Mouse (Mus musculus) olfactory bulb, adult 2 months (tissue): ENCODE measurements around the gene Adra2a. TPM values are rescaled to one million over a fixed set of nuclear protein-coding genes. Genes with fewer than 3 reads are reported as not detected.

Experiments
- H3K27ac ChIP-seq: fragments of 200-500 bp; 2 replicates; pipeline ENCODE4 v1.5.1; 2012; ENCODE audit warnings: low read depth, low read length; ENCODE audit not compliant: insufficient read depth
- H3K4me1 ChIP-seq: fragments of 200-500 bp; 2 replicates; pipeline ENCODE4 v1.6.1; 2012; ENCODE audit warnings: low read length; ENCODE audit not compliant: control insufficient read depth, insufficient read depth
- H3K4me3 ChIP-seq: fragments of 200-500 bp; 2 replicates; pipeline ENCODE4 v1.5.1; 2012; ENCODE audit warnings: mild to moderate bottlenecking, low read depth, low read length, moderate library complexity; ENCODE audit not compliant: insufficient read depth
- CTCF ChIP-seq: fragments of 200-500 bp; IDR thresholded peaks from 2 replicates; pipeline ENCODE4 v1.5.1; 2012; ENCODE audit warnings: low read depth, mild to moderate bottlenecking, low read length, moderate library complexity; ENCODE audit not compliant: insufficient read depth
- POLR2A ChIP-seq: fragments of 200-500 bp; IDR thresholded peaks from 2 replicates; pipeline ENCODE4 v1.6.1; 2012; ENCODE audit warnings: mild to moderate bottlenecking, low read depth, low read length, moderate library complexity; ENCODE audit not compliant: insufficient read depth
- WGBS: fragments of 180-500 bp; shearing (Covaris S2); methylation state at CpG from one replicate; pipeline ENCODE4 v1.1.7; 2018; 5-methylcytosine and 5-hydroxymethylcytosine counted together
- polyA plus RNA-seq: library from polyadenylated mRNA; stranded (reverse); fragments of >200 nt; gene quantifications from 2 replicates; pipeline ENCODE4 v1.2.4, GENCODE M21; 2012; ENCODE audit warnings: low replicate concordance; ENCODE audit not compliant: missing spikeins, insufficient read depth, insufficient read length

The Adra2a gene
- polyA plus RNA-seq, 1 experiment: not detected

GRCm38 (mm10) chr19:54072233-54072800 lies 28.4 kb downstream of the Adra2a start:
- no peak for TF ChIP-seq POLR2A
- no peak for TF ChIP-seq CTCF
- WGBS: 79% methylated on average over 5 of the region's 5 CpGs
- Histone ChIP-seq H3K4me3 (no peak overlapping the region), H3K4me1 (peaks cover 3% of the 10 kb centered on the region), H3K27ac (no peak overlapping the region)

GRCm38 (mm10) chr19:54076362-54077349 lies 32.7 kb downstream of the Adra2a start:
- Histone ChIP-seq H3K27ac (no peak overlapping the region), H3K4me3 (no peak overlapping the region), H3K4me1 (peaks cover 3% of the 10 kb centered on the region)
- 22% methylated on average over 10 of the region's 10 CpGs for WGBS
- TF ChIP-seq CTCF (no peak), POLR2A (no peak)

GRCm38 (mm10) chr19:54081303-54081702 lies 37.4 kb downstream of the Adra2a start:
- Histone ChIP-seq H3K4me3 (no peak overlapping the region), H3K4me1 (peaks cover under 1% of the 10 kb centered on the region), H3K27ac (no peak overlapping the region)
- 90% methylated on average over 9 of the region's 9 CpGs for WGBS
- no peak for TF ChIP-seq CTCF
- no peak for TF ChIP-seq POLR2A

DNA sequence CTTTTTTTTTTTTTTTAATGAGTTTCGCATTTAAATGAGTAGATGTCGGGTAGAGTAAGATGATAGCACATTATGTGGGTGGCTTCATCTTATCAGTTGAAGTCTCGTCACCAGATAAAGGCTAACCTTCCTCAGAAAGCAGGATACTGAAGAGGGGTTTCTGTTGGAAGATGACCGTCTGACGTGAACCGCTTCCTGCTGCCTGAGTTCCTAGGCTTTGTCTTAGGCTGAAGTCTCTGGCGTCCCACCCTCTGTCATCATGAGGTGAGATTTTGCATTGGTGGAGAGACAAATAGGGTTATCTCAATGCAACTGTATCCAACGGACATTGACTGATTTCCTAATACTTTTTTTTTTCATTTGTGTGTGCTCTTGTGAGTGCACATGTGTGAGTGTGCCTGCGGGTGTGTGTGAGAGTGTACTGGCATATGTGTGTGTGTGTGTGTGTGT lies 37.8 kb downstream of the Adra2a start:
- Histone ChIP-seq H3K27ac (no peak overlapping the region), H3K4me1 (no peaks in the 10 kb centered on the region), H3K4me3 (no peak overlapping the region)
- 93% methylated on average over 9 of the region's 9 CpGs for WGBS
- TF ChIP-seq POLR2A (no peak), CTCF (no peak)

DNA sequence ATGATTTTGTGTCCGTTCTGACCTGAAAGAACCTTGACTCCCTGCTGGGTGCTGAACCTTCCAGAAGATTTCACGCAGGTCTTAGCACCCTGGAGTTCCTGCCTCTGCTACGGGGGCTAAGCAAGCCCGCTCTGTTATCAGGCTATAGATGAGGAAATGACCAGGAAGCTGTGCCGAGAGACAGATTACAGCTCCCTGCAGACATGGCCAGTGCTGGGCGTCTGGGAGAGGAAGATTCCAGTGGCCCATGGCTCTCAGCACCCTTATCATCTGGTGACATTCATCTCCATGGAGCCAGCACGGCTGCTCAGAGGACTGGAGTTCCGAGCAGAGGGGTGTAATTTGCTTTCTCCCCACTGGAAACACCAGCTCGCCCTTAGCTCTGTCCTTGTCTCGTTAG lies 43.4 kb downstream of the Adra2a start:
- 74% methylated on average over 10 of the region's 10 CpGs for WGBS
- no peak overlapping the region for H3K4me3 ChIP-seq
- H3K4me1 ChIP-seq: no peaks in the 10 kb centered on the region
- TF ChIP-seq POLR2A (no peak), CTCF (no peak)
- no peak overlapping the region for H3K27ac ChIP-seq

- no peak overlapping the region for H3K4me3 ChIP-seq
- no peak for TF ChIP-seq CTCF
- TF ChIP-seq POLR2A: no peak
- H3K4me1 ChIP-seq: peaks cover 14% of the 10 kb centered on the region
- no peak overlapping the region for H3K27ac ChIP-seq
- 82% methylated on average over 3 of the region's 3 CpGs for WGBS
Observed at GRCm38 (mm10) chr19:54093599-54093998, 49.6 kb downstream of the Adra2a start.

DNA sequence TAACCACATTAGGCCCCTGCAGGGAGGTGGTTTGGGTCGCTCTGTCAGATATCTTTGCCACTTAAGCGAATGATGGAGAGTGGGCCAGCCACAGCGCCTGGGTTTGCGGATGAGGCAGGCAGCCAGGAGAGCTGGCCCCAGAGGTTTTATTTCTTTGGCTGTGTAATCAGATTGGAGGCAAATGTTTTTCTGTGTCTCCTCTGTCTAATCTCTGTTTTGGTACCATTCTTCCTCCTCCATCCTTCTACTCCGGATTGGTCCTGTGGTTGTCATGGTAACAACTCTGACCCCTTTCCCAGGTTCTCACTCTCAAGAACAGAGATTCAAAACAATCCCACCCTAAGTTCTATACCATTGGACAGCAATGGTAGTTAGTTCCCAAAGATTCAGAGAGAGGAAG lies 51.8 kb downstream of the Adra2a start:
- TF ChIP-seq CTCF (no peak), POLR2A (no peak)
- Histone ChIP-seq H3K27ac (no peak overlapping the region), H3K4me1 (peaks cover 14% of the 10 kb centered on the region), H3K4me3 (no peak overlapping the region)
- 65% methylated on average over 5 of the region's 5 CpGs for WGBS

DNA sequence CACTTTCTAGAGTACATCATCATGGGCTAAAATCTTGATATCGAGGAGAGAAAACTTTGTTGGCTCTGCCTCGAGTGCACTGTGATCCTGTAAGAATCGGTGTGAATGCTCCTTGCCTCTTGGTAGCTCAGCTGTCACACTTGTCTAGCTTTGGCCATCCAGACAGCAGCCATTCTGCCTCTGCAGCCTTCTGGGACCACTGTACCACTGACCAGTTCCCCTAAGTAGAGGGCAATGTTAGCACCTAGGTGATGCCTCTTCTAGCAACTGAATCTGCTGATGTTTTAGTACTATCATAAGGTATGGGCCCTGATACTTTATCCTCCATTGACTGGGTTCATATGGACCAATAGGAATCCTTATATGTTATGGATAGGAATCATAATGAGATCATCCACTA lies 54.4 kb downstream of the Adra2a start:
- Histone ChIP-seq H3K27ac (no peak overlapping the region), H3K4me3 (no peak overlapping the region), H3K4me1 (peaks cover 14% of the 10 kb centered on the region)
- WGBS: 98% methylated on average over 3 of the region's 3 CpGs
- no peak for TF ChIP-seq CTCF
- TF ChIP-seq POLR2A: no peak

Other genes with a start within 250 kb of the Adra2a start
- gene Pdcd4, start 151.9 kb upstream of the Adra2a start, polyA plus RNA-seq: not detected in 2 replicates
- not detected in 2 replicates for gene Shoc2, start 99.8 kb upstream of the Adra2a start, polyA plus RNA-seq
- gene Bbip1, start 99.5 kb upstream of the Adra2a start, polyA plus RNA-seq: not detected in 2 replicates